Mouse (Mus musculus) C2C12 (cell line): ENCODE data around the gene 4931417E11Rik. TPM values are rescaled to one million over a fixed set of nuclear protein-coding genes. Genes with fewer than 3 reads are reported as not detected.

Experiments used
- H3K27me3 ChIP-seq: one replicate; pipeline ENCODE4 v1.6.1; 2011; ENCODE audit not compliant: control insufficient read depth, insufficient read depth, insufficient read length
- H3K36me3 ChIP-seq: one replicate; pipeline ENCODE4 v1.6.1; 2011; ENCODE audit not compliant: control insufficient read depth, insufficient read depth
- H3K4me3 ChIP-seq: one replicate; pipeline ENCODE4 v1.5.1; 2011; ENCODE audit warnings: mild to moderate bottlenecking, control low read depth; ENCODE audit not compliant: poor library complexity, insufficient read depth, severe bottlenecking
- H3K79me2 ChIP-seq: one replicate; pipeline ENCODE4 v1.6.1; 2011; ENCODE audit not compliant: control insufficient read depth, insufficient read depth
- H3K79me3 ChIP-seq: one replicate; pipeline ENCODE4 v1.6.1; 2011; ENCODE audit warnings: low read depth, control low read depth
- H3ac ChIP-seq: one replicate; pipeline ENCODE3; 2011; ENCODE audit warnings: low read depth; ENCODE audit not compliant: control insufficient read depth, insufficient read length
- CEBPB ChIP-seq: IDR thresholded peaks from one replicate; pipeline ENCODE4 v1.6.1; 2011; ENCODE audit warnings: low read depth, mild to moderate bottlenecking, control low read depth, moderate library complexity
- CTCF ChIP-seq: IDR thresholded peaks from one replicate; pipeline ENCODE4 v1.5.1; 2011; ENCODE audit not compliant: control insufficient read depth, insufficient read depth, insufficient read length
- FOSL1 ChIP-seq: IDR thresholded peaks from one replicate; pipeline ENCODE4 v1.8.0; 2011; ENCODE audit warnings: mild to moderate bottlenecking, low read length; ENCODE audit not compliant: poor library complexity, insufficient read depth, severe bottlenecking
- MAX ChIP-seq: IDR thresholded peaks from one replicate; pipeline ENCODE4 v1.6.1; 2011; ENCODE audit warnings: mild to moderate bottlenecking, control low read depth
- MYOD1 ChIP-seq: IDR thresholded peaks from one replicate; pipeline ENCODE4 v1.6.1; 2011; ENCODE audit warnings: low read depth; ENCODE audit not compliant: control insufficient read depth, insufficient read length
- MYOG ChIP-seq: IDR thresholded peaks from one replicate; pipeline ENCODE4 v1.6.1; 2011; ENCODE audit not compliant: control insufficient read depth, insufficient read length; ENCODE audit errors: extremely low read depth
- USF1 ChIP-seq: IDR thresholded peaks from one replicate; pipeline ENCODE4 v1.6.1; 2011; ENCODE audit warnings: low read depth, mild to moderate bottlenecking, control low read depth, moderate library complexity
- polyA plus RNA-seq: library from polyadenylated mRNA; unstranded; fragments of >200 nt; fragmentation: generic; extraction: Trizol; gene quantifications from one replicate; pipeline ENCODE4 v1.2.1, GENCODE M21; 2012; ENCODE audit warnings: missing spikeins

4931417E11Rik gene
- polyA plus RNA-seq, 1 experiment, result not detected

- Histone ChIP-seq H3K4me3 (no peak overlapping the region), H3K27me3 (no peaks in the 10 kb centered on the region), H3K79me2 (no peaks in the 10 kb centered on the region), H3K79me3 (no peaks in the 10 kb centered on the region), H3K36me3 (no peaks in the 10 kb centered on the region), H3ac (no peak overlapping the region)
- no peak for TF ChIP-seq MYOD1
- no peak for TF ChIP-seq USF1
These were observed 16.1 kb upstream of the 4931417E11Rik start for GRCm38 (mm10) chr6:73485616-73486015.

GRCm38 (mm10) chr6:73466084-73466483, 3.4 kb downstream of the 4931417E11Rik start:
- no peak overlapping the region for H3ac ChIP-seq
- no peaks in the 10 kb centered on the region for H3K79me2 ChIP-seq
- TF ChIP-seq FOSL1 (no peak), CTCF (no peak), MYOD1 (no peak), CEBPB (no peak), MYOG (no peak), MAX (no peak), USF1 (no peak)
- no peak overlapping the region for H3K4me3 ChIP-seq
- H3K36me3 ChIP-seq, result no peaks in the 10 kb centered on the region
- H3K27me3 ChIP-seq, result no peaks in the 10 kb centered on the region
- H3K79me3 ChIP-seq, result no peaks in the 10 kb centered on the region

DNA sequence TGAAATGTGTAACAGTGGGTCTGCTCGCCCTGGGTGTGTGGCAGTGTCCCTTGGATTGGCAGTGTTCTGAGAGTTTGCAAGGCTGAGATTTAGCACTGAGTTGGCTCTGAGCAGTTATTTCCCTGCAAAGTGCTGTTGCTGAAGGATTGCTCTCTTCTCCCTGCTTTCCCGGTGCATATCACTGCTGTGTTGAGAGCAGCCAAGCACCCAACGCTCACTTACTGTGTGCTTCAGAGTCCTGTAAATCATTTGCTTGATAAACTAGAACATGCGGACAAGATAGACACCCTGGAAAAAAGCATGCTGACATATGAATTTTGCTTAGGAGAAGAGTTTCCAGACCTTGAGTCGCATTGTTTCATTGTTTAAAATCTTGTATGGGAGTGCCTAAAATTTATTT, 6.9 kb downstream of the 4931417E11Rik start:
- Histone ChIP-seq H3ac (no peak overlapping the region), H3K79me2 (no peaks in the 10 kb centered on the region), H3K79me3 (no peaks in the 10 kb centered on the region), H3K27me3 (no peaks in the 10 kb centered on the region), H3K4me3 (no peak overlapping the region), H3K36me3 (no peaks in the 10 kb centered on the region)
- TF ChIP-seq MAX, result no peak
- TF ChIP-seq CEBPB, result no peak
- TF ChIP-seq MYOD1, result no peak
- TF ChIP-seq USF1, result no peak

GRCm38 (mm10) chr6:73433912-73434311, 35.6 kb downstream of the 4931417E11Rik start:
- no peaks in the 10 kb centered on the region for H3K27me3 ChIP-seq
- TF ChIP-seq CEBPB (no peak), USF1 (no peak), CTCF (no peak), MYOG (no peak), MYOD1 (no peak), MAX (no peak), FOSL1 (no peak)
- H3K36me3 ChIP-seq, result no peaks in the 10 kb centered on the region
- no peak overlapping the region for H3ac ChIP-seq
- H3K79me3 ChIP-seq, result no peaks in the 10 kb centered on the region
- no peak overlapping the region for H3K4me3 ChIP-seq
- no peaks in the 10 kb centered on the region for H3K79me2 ChIP-seq

GRCm38 (mm10) chr6:73428618-73429336, 40.7 kb downstream of the 4931417E11Rik start:
- Histone ChIP-seq H3K79me3 (no peaks in the 10 kb centered on the region), H3K36me3 (no peaks in the 10 kb centered on the region), H3K4me3 (no peak overlapping the region), H3K79me2 (no peaks in the 10 kb centered on the region), H3ac (no peak overlapping the region), H3K27me3 (no peaks in the 10 kb centered on the region)
- no peak for TF ChIP-seq MAX
- TF ChIP-seq CEBPB, result no peak
- TF ChIP-seq FOSL1, result no peak
- TF ChIP-seq CTCF, result no peak
- TF ChIP-seq USF1, result no peak
- no peak for TF ChIP-seq MYOD1

DNA sequence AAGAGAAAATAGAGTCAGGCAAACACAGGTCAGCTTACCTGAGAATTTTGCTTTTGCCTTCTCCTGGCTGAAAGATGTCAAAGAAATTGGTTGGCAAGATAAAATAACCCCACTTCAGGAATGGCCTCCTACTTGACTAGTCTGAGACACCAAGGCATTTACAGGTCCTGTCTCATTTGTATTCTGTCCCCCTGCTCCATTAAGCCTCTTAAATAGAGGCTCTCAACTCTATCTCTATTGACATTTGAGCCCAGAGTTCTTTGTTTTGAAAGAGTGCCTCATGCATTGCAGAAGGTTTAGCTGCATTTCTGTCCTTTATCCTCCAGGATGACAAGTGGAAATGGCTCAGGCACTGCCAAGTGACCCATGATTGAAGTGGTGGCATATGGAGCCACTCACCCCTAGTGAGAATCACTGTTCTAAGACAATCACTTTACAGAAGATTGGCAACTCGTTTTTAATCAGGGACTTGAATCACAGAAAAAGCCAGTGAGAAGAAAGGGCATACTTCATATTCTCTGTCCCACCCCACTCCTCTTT, 42.1 kb downstream of the 4931417E11Rik start:
- Histone ChIP-seq H3K27me3 (no peaks in the 10 kb centered on the region), H3K4me3 (no peak overlapping the region), H3K79me2 (no peaks in the 10 kb centered on the region), H3K36me3 (no peaks in the 10 kb centered on the region), H3ac (no peak overlapping the region), H3K79me3 (no peaks in the 10 kb centered on the region)
- no peak for TF ChIP-seq CEBPB
- no peak for TF ChIP-seq MYOD1
- TF ChIP-seq FOSL1, result no peak
- TF ChIP-seq USF1, result no peak
- no peak for TF ChIP-seq MYOG
- TF ChIP-seq CTCF, result no peak
- TF ChIP-seq MAX, result no peak

Other genes starting within 250 kb of the 4931417E11Rik start
- gene Dnah6, start 248.0 kb downstream of the 4931417E11Rik start, polyA plus RNA-seq, result 0.20 TPM
- gene Suclg1, start 221.3 kb downstream of the 4931417E11Rik start, polyA plus RNA-seq, result 127 TPM